Mouse (Mus musculus): ENCODE data around the gene Cant1. TPM values are rescaled to one million over a fixed set of nuclear protein-coding genes. Genes with fewer than 3 reads are reported as not detected.

The Cant1 gene
- polyA plus RNA-seq, 1 experiment, result 40.2 TPM

GRCm38 (mm10) chr11:118375881-118376280 is 43.0 kb downstream of the Cant1 start:
- no peak for DNase-seq (ENCODE audit: extremely low spot score in 1 of 2, low spot score in 1 of 2)

GRCm38 (mm10) chr11:118375461-118375860 is 43.4 kb downstream of the Cant1 start:
- no peak for DNase-seq (ENCODE audit: extremely low spot score in 1 of 2, low spot score in 1 of 2)

GRCm38 (mm10) chr11:118375006-118375405 is 43.9 kb downstream of the Cant1 start:
- no peak for DNase-seq (ENCODE audit: extremely low spot score in 1 of 2, low spot score in 1 of 2)

GRCm38 (mm10) chr11:118374506-118374905 is 44.4 kb downstream of the Cant1 start:
- no peak for DNase-seq (ENCODE audit: extremely low spot score in 1 of 2, low spot score in 1 of 2)

GRCm38 (mm10) chr11:118372641-118373040 is 46.2 kb downstream of the Cant1 start:
- no peak for DNase-seq (ENCODE audit: extremely low spot score in 1 of 2, low spot score in 1 of 2)

- no peak for DNase-seq (ENCODE audit: extremely low spot score in 1 of 2, low spot score in 1 of 2)
Measured at GRCm38 (mm10) chr11:118371876-118372275, 47.0 kb downstream of the Cant1 start.

GRCm38 (mm10) chr11:118369657-118370056 is 49.2 kb downstream of the Cant1 start:
- DNase-seq (ENCODE audit: extremely low spot score in 1 of 2, low spot score in 1 of 2), result no peak

- no peak for DNase-seq (ENCODE audit: extremely low spot score in 1 of 2, low spot score in 1 of 2)
Measured at GRCm38 (mm10) chr11:118369251-118369650, 49.6 kb downstream of the Cant1 start.

GRCm38 (mm10) chr11:118368330-118368729 is 50.6 kb downstream of the Cant1 start:
- DNase-seq (ENCODE audit: extremely low spot score in 1 of 2, low spot score in 1 of 2), result no peak

GRCm38 (mm10) chr11:118366559-118366958 is 52.3 kb downstream of the Cant1 start:
- no peak for DNase-seq (ENCODE audit: extremely low spot score in 1 of 2, low spot score in 1 of 2)

GRCm38 (mm10) chr11:118366108-118366507 is 52.8 kb downstream of the Cant1 start:
- no peak for DNase-seq (ENCODE audit: extremely low spot score in 1 of 2, low spot score in 1 of 2)

GRCm38 (mm10) chr11:118365171-118365570 is 53.7 kb downstream of the Cant1 start:
- DNase-seq (ENCODE audit: extremely low spot score in 1 of 2, low spot score in 1 of 2), result peak in 1 of 2 experiments; percentile 43

GRCm38 (mm10) chr11:118364021-118364420 is 54.9 kb downstream of the Cant1 start:
- no peak for DNase-seq (ENCODE audit: extremely low spot score in 1 of 2, low spot score in 1 of 2)

GRCm38 (mm10) chr11:118362971-118363518 is 55.8 kb downstream of the Cant1 start:
- DNase-seq (ENCODE audit: extremely low spot score in 1 of 2, low spot score in 1 of 2), result no peak

GRCm38 (mm10) chr11:118362501-118362900 is 56.4 kb downstream of the Cant1 start:
- no peak for DNase-seq (ENCODE audit: extremely low spot score in 1 of 2, low spot score in 1 of 2)

- DNase-seq (ENCODE audit: extremely low spot score in 1 of 2, low spot score in 1 of 2), result no peak
Measured at GRCm38 (mm10) chr11:118360907-118361341, 58.0 kb downstream of the Cant1 start.

- DNase-seq (ENCODE audit: extremely low spot score in 1 of 2, low spot score in 1 of 2), result no peak
Measured at GRCm38 (mm10) chr11:118360491-118360890, 58.4 kb downstream of the Cant1 start.

Other genes with a start within 250 kb of the Cant1 start
- gene Cyth1, start 170.5 kb downstream of the Cant1 start, polyA plus RNA-seq (2012; rRNA removed), result 70.4 and 90.1 TPM in 2 replicates
- gene Usp36, start 128.8 kb downstream of the Cant1 start, polyA plus RNA-seq (2012; rRNA removed), result 27.7 and 28.4 TPM in 2 replicates
- 0.52 and 0.76 TPM in 2 replicates for gene Cep295nl, start 76.6 kb downstream of the Cant1 start, polyA plus RNA-seq (2012; rRNA removed)
- gene Timp2, start 63.3 kb downstream of the Cant1 start, polyA plus RNA-seq (2012; rRNA removed), result 192 and 218 TPM in 2 replicates
- 38.5 and 52.4 TPM in 2 replicates for gene Lgals3bp, start 17.0 kb downstream of the Cant1 start, polyA plus RNA-seq (2012; rRNA removed)
- gene C1qtnf1, start 9.1 kb upstream of the Cant1 start, polyA plus RNA-seq (2012; rRNA removed), result 2.6 and 3.4 TPM in 2 replicates
- gene Engase, start 57.7 kb upstream of the Cant1 start, polyA plus RNA-seq (2012; rRNA removed), result 8.3 and 9.8 TPM in 2 replicates

Measured in frontal cortex, adult 2 months (tissue).